Mouse (Mus musculus): Measurements from ENCODE around the gene Spen. TPM values are rescaled to one million over a fixed set of nuclear protein-coding genes. Genes with fewer than 3 reads are reported as not detected.
"Not testable (repeated sequence)": the region's sequence is repeated elsewhere in the genome, so short reads cannot be mapped to it uniquely, and the experiment has no call there.

Spen gene
- polyA plus RNA-seq, 1 experiment from 2014 or later, result 23.9 TPM

- ATAC-seq (ENCODE audit: low FRiP score, low TSS enrichment), result no peak
- WGBS, result 80% methylated on average over 7 of the region's 7 CpGs
These were observed 34.4 kb upstream of the Spen start for GRCm38 (mm10) chr4:141572668-141573358.

GRCm38 (mm10) chr4:141571934-141572333 lies 33.5 kb upstream of the Spen start:
- WGBS, result 79% methylated on average over 10 of the region's 10 CpGs
- Histone ChIP-seq H3K27ac (replicated peaks; ENCODE audit: low read depth, low read length) (no peak overlapping the region), H3K4me2 (ENCODE audit: low read length) (no peak overlapping the region), H3K9me3 (ENCODE audit: control insufficient read depth, low read length) (no peaks in the 10 kb centered on the region), H3K27me3 (ENCODE audit: control insufficient read depth, insufficient read depth, low read length) (no peaks in the 10 kb centered on the region), H3K4me3 (replicated peaks; ENCODE audit: low read depth, low read length) (no peak overlapping the region), H3K4me1 (ENCODE audit: control insufficient read depth, insufficient read depth, low read length) (no peaks in the 10 kb centered on the region), H3K36me3 (ENCODE audit: control insufficient read depth, insufficient read depth, low read length) (0 out of 2 replicates have a peak, but pooled peaks cover 2% of the 10 kb centered on the region), H3K9ac (replicated peaks; ENCODE audit: low read length) (no peak overlapping the region)
- no peak for DNase-seq
- ATAC-seq (ENCODE audit: low FRiP score, low TSS enrichment), result no peak

More at GRCm38 (mm10) chr4:141572668-141573358, 34.4 kb upstream of the Spen start:
- H3K9ac ChIP-seq (replicated peaks; ENCODE audit: low read length), result no peak overlapping the region
- DNase-seq, result no peak
- H3K9me3 ChIP-seq (ENCODE audit: control insufficient read depth, low read length), result no peaks in the 10 kb centered on the region
- H3K4me3 ChIP-seq (replicated peaks; ENCODE audit: low read depth, low read length), result no peak overlapping the region
- 0 out of 2 replicates have a peak, but pooled peaks cover 6% of the 10 kb centered on the region for H3K36me3 ChIP-seq (ENCODE audit: control insufficient read depth, insufficient read depth, low read length)
- no peak overlapping the region for H3K4me2 ChIP-seq (ENCODE audit: low read length)
- H3K27me3 ChIP-seq (ENCODE audit: control insufficient read depth, insufficient read depth, low read length), result no peaks in the 10 kb centered on the region
- no peak overlapping the region for H3K27ac ChIP-seq (replicated peaks; ENCODE audit: low read depth, low read length)
- no peaks in the 10 kb centered on the region for H3K4me1 ChIP-seq (ENCODE audit: control insufficient read depth, insufficient read depth, low read length)

- no peaks in the 10 kb centered on the region for H3K36me3 ChIP-seq (ENCODE audit: control insufficient read depth, insufficient read depth, low read length)
- no peak overlapping the region for H3K9ac ChIP-seq (replicated peaks; ENCODE audit: low read length)
- H3K9me3 ChIP-seq (ENCODE audit: control insufficient read depth, low read length), result no peaks in the 10 kb centered on the region
- H3K27me3 ChIP-seq (ENCODE audit: control insufficient read depth, insufficient read depth, low read length), result no peaks in the 10 kb centered on the region
- H3K4me3 ChIP-seq (replicated peaks; ENCODE audit: low read depth, low read length), result no peak overlapping the region
- H3K4me2 ChIP-seq (ENCODE audit: low read length), result no peak overlapping the region
- 76% methylated on average over 6 of the region's 6 CpGs for WGBS
- H3K27ac ChIP-seq (replicated peaks; ENCODE audit: low read depth, low read length), result no peak overlapping the region
- DNase-seq (no peak), ATAC-seq (ENCODE audit: low FRiP score, low TSS enrichment) (no peak)
- no peaks in the 10 kb centered on the region for H3K4me1 ChIP-seq (ENCODE audit: control insufficient read depth, insufficient read depth, low read length)
These were observed 32.9 kb upstream of the Spen start for GRCm38 (mm10) chr4:141571337-141571739.

- no peaks in the 10 kb centered on the region for H3K36me3 ChIP-seq (ENCODE audit: control insufficient read depth, insufficient read depth, low read length)
- no peak overlapping the region for H3K9ac ChIP-seq (replicated peaks; ENCODE audit: low read length)
- no peaks in the 10 kb centered on the region for H3K27me3 ChIP-seq (ENCODE audit: control insufficient read depth, insufficient read depth, low read length)
- DNase-seq, result no peak
- no peak for ATAC-seq (ENCODE audit: low FRiP score, low TSS enrichment)
- no peaks in the 10 kb centered on the region for H3K9me3 ChIP-seq (ENCODE audit: control insufficient read depth, low read length)
- no peak overlapping the region for H3K27ac ChIP-seq (replicated peaks; ENCODE audit: low read depth, low read length)
- H3K4me1 ChIP-seq (ENCODE audit: control insufficient read depth, insufficient read depth, low read length), result no peaks in the 10 kb centered on the region
- no peak overlapping the region for H3K4me2 ChIP-seq (ENCODE audit: low read length)
- 75% methylated on average over 1 of the region's 1 CpGs for WGBS
- no peak overlapping the region for H3K4me3 ChIP-seq (replicated peaks; ENCODE audit: low read depth, low read length)
These were observed 32.4 kb upstream of the Spen start for GRCm38 (mm10) chr4:141570821-141571220.

- Histone ChIP-seq H3K4me1 (ENCODE audit: control insufficient read depth, insufficient read depth, low read length) (no peaks in the 10 kb centered on the region), H3K36me3 (ENCODE audit: control insufficient read depth, insufficient read depth, low read length) (no peaks in the 10 kb centered on the region), H3K27ac (replicated peaks; ENCODE audit: low read depth, low read length) (no peak overlapping the region), H3K4me3 (replicated peaks; ENCODE audit: low read depth, low read length) (no peak overlapping the region), H3K27me3 (ENCODE audit: control insufficient read depth, insufficient read depth, low read length) (no peaks in the 10 kb centered on the region), H3K9me3 (ENCODE audit: control insufficient read depth, low read length) (no peaks in the 10 kb centered on the region), H3K4me2 (ENCODE audit: low read length) (no peak overlapping the region), H3K9ac (replicated peaks; ENCODE audit: low read length) (no peak overlapping the region)
- 75% methylated on average over 6 of the region's 6 CpGs for WGBS
- DNase-seq (no peak), ATAC-seq (ENCODE audit: low FRiP score, low TSS enrichment) (no peak)
These were observed 31.6 kb upstream of the Spen start for GRCm38 (mm10) chr4:141570004-141570403.

- Histone ChIP-seq H3K36me3 (ENCODE audit: control insufficient read depth, insufficient read depth, low read length) (no peaks in the 10 kb centered on the region), H3K9ac (replicated peaks; ENCODE audit: low read length) (no peak overlapping the region), H3K4me1 (ENCODE audit: control insufficient read depth, insufficient read depth, low read length) (no peaks in the 10 kb centered on the region), H3K9me3 (ENCODE audit: control insufficient read depth, low read length) (no peaks in the 10 kb centered on the region), H3K27me3 (ENCODE audit: control insufficient read depth, insufficient read depth, low read length) (no peaks in the 10 kb centered on the region), H3K27ac (replicated peaks; ENCODE audit: low read depth, low read length) (no peak overlapping the region), H3K4me3 (replicated peaks; ENCODE audit: low read depth, low read length) (no peak overlapping the region), H3K4me2 (ENCODE audit: low read length) (no peak overlapping the region)
- 83% methylated on average over 5 of the region's 5 CpGs for WGBS
- DNase-seq (no peak), ATAC-seq (ENCODE audit: low FRiP score, low TSS enrichment) (no peak)
These were observed 30.6 kb upstream of the Spen start for GRCm38 (mm10) chr4:141568966-141569365.

- WGBS, result 94% methylated on average over 7 of the region's 7 CpGs
- not testable (repeated sequence) for H3K4me3 ChIP-seq (replicated peaks; ENCODE audit: low read depth, low read length); H3K4me2 ChIP-seq (ENCODE audit: low read length); H3K9me3 ChIP-seq (ENCODE audit: control insufficient read depth, low read length); H3K9ac ChIP-seq (replicated peaks; ENCODE audit: low read length); H3K4me1 ChIP-seq (ENCODE audit: control insufficient read depth, insufficient read depth, low read length); DNase-seq; ATAC-seq (ENCODE audit: low FRiP score, low TSS enrichment); H3K36me3 ChIP-seq (ENCODE audit: control insufficient read depth, insufficient read depth, low read length); H3K27ac ChIP-seq (replicated peaks; ENCODE audit: low read depth, low read length); H3K27me3 ChIP-seq (ENCODE audit: control insufficient read depth, insufficient read depth, low read length)
These were observed 28.8 kb upstream of the Spen start for GRCm38 (mm10) chr4:141567174-141567573.

GRCm38 (mm10) chr4:141566187-141566586 lies 27.8 kb upstream of the Spen start:
- no peak overlapping the region for H3K27ac ChIP-seq (replicated peaks; ENCODE audit: low read depth, low read length)
- DNase-seq (no peak), ATAC-seq (ENCODE audit: low FRiP score, low TSS enrichment) (no peak)
- no peak overlapping the region for H3K4me3 ChIP-seq (replicated peaks; ENCODE audit: low read depth, low read length)
- no peaks in the 10 kb centered on the region for H3K4me1 ChIP-seq (ENCODE audit: control insufficient read depth, insufficient read depth, low read length)
- H3K9ac ChIP-seq (replicated peaks; ENCODE audit: low read length), result no peak overlapping the region
- H3K9me3 ChIP-seq (ENCODE audit: control insufficient read depth, low read length), result no peaks in the 10 kb centered on the region
- WGBS, result 93% methylated on average over 6 of the region's 6 CpGs
- no peaks in the 10 kb centered on the region for H3K36me3 ChIP-seq (ENCODE audit: control insufficient read depth, insufficient read depth, low read length)
- H3K27me3 ChIP-seq (ENCODE audit: control insufficient read depth, insufficient read depth, low read length), result no peaks in the 10 kb centered on the region
- no peak overlapping the region for H3K4me2 ChIP-seq (ENCODE audit: low read length)

GRCm38 (mm10) chr4:141565325-141565724 lies 26.9 kb upstream of the Spen start:
- Histone ChIP-seq H3K9ac (replicated peaks; ENCODE audit: low read length) (no peak overlapping the region), H3K27me3 (ENCODE audit: control insufficient read depth, insufficient read depth, low read length) (no peaks in the 10 kb centered on the region), H3K9me3 (ENCODE audit: control insufficient read depth, low read length) (no peaks in the 10 kb centered on the region), H3K27ac (replicated peaks; ENCODE audit: low read depth, low read length) (no peak overlapping the region), H3K4me2 (ENCODE audit: low read length) (no peak overlapping the region), H3K36me3 (ENCODE audit: control insufficient read depth, insufficient read depth, low read length) (no peaks in the 10 kb centered on the region), H3K4me1 (ENCODE audit: control insufficient read depth, insufficient read depth, low read length) (no peaks in the 10 kb centered on the region), H3K4me3 (replicated peaks; ENCODE audit: low read depth, low read length) (no peak overlapping the region)
- ATAC-seq (ENCODE audit: low FRiP score, low TSS enrichment) (no peak), DNase-seq (no peak)
- 11% methylated on average over 7 of the region's 7 CpGs for WGBS

Data from midbrain, embryonic 14.5 days (tissue).